Comparison of ENCODE assay signal across 17 mouse cellular contexts in the genomic region with DNA sequence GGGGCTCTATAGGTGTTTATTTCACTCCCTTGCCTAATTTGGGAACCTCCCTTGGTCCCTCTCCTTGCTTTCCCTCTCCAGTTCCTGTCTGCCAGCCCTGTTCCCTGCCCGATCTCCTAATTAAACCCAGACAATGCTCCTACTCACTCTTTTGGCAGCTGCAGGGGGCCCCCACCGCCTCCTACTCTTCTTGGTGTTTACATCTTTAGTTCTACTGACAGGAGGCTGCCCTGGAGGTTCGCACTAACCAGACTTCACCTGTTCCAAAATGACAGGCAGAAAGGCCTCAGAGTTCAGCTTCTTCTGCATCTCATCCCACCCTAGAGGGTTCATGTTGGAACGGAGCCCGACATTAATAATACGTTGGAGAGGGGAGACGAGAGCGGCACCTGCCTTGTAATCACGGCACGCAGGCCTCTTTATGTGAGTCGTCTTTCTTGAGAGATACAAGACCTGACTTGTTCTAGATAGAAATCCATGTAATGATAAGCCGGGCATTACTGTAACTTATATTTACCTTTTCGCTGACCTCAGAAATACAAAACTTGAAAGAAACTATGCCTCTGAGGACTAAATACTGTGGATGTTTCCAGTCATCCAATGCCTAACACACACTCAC. TPM values are rescaled to one million over a fixed set of nuclear protein-coding genes. Genes with fewer than 3 reads are reported as not detected.
DNase-seq lines count a peak whose midpoint lies in the region; ATAC-seq and TF ChIP-seq lines count a peak whose summit lies in the region.
"Had no signal": no experiment of that assay in that cellular context is flagged by ENCODE, and none has a peak within 500 bp of the region (broad histone marks: within the 10 kb centered on the region; RNA-seq: fewer than 3 reads in every experiment).

No protein-coding gene starts in this region.

- H3K4me1 ChIP-seq in cerebellum, adult 2 months (ENCODE audit: control insufficient read depth, insufficient read depth, low read length) = no peaks in the 10 kb centered on the region
- H3K4me1 ChIP-seq in midbrain, embryonic 14.5 days (ENCODE audit: control insufficient read depth, insufficient read depth, low read length) = 0 out of 2 replicates have a peak, but pooled peaks cover 18% of the 10 kb centered on the region
- peaks cover 13% of the 10 kb centered on the region; the same call in 1 of the 2 replicates for H3K4me1 ChIP-seq in midbrain, embryonic 16.5 days (ENCODE audit: control insufficient read depth, insufficient read depth, low read length)
- H3K4me1 ChIP-seq in embryonic facial prominence, embryonic 14.5 days (ENCODE audit: control insufficient read depth, insufficient read depth, low read length) = no peaks in the 10 kb centered on the region
- peaks cover 14% of the 10 kb centered on the region for H3K4me1 ChIP-seq in limb, embryonic 13.5 days
- no peaks in the 10 kb centered on the region for H3K4me1 ChIP-seq in heart, adult 2 months (ENCODE audit: control insufficient read depth, insufficient read depth, low read length)
- H3K4me1 ChIP-seq: lung, embryonic 15.5 days had no signal

- ATAC-seq in midbrain, embryonic 14.5 days (ENCODE audit: low FRiP score, low TSS enrichment) = no peak
- no peak for ATAC-seq in midbrain, embryonic 16.5 days
- peak; percentile 87 for ATAC-seq in embryonic facial prominence, embryonic 14.5 days (ENCODE audit: low read depth)
- ATAC-seq in limb, embryonic 13.5 days (ENCODE audit: low FRiP score, low read depth) = no peak

- no peak for TF ChIP-seq CTCF in cerebellum, adult 2 months (IDR thresholded peaks at IDR 0.05; ENCODE audit: borderline replicate concordance, insufficient read depth, low read depth, low read length)
- TF ChIP-seq CTCF in heart, adult 2 months (IDR thresholded peaks at IDR 0.05) = no peak

- H3K27me3 ChIP-seq in cerebellum, adult 2 months (ENCODE audit: control insufficient read depth, insufficient read depth, low read length) = no peaks in the 10 kb centered on the region
- no peaks in the 10 kb centered on the region for H3K27me3 ChIP-seq in midbrain, embryonic 14.5 days (ENCODE audit: control insufficient read depth, insufficient read depth, low read length)
- no peaks in the 10 kb centered on the region for H3K27me3 ChIP-seq in midbrain, embryonic 16.5 days (ENCODE audit: control insufficient read depth, insufficient read depth, low read depth, low read length)
- no peaks in the 10 kb centered on the region for H3K27me3 ChIP-seq in embryonic facial prominence, embryonic 14.5 days (replicated peaks; ENCODE audit: control insufficient read depth, insufficient read depth, low read length)
- no peaks in the 10 kb centered on the region for H3K27me3 ChIP-seq in limb, embryonic 13.5 days
- no peaks in the 10 kb centered on the region for H3K27me3 ChIP-seq in heart, adult 2 months (ENCODE audit: control insufficient read depth, insufficient read depth, low read length)
- H3K27me3 ChIP-seq: neural tube, embryonic 15.5 days had no signal

- no peak overlapping the region for H3K9ac ChIP-seq in midbrain, embryonic 14.5 days (replicated peaks; ENCODE audit: low read length)
- no peak overlapping the region for H3K9ac ChIP-seq in midbrain, embryonic 16.5 days (ENCODE audit: low read depth, low read length)
- H3K9ac ChIP-seq in embryonic facial prominence, embryonic 14.5 days (ENCODE audit: low read depth, low read length) = no peak overlapping the region
- H3K9ac ChIP-seq in limb, embryonic 13.5 days = no peak overlapping the region
- no peak overlapping the region for H3K9ac ChIP-seq in heart, adult 2 months (ENCODE audit: low read depth, low read length)
- H3K9ac ChIP-seq: lung, embryonic 15.5 days; neural tube, embryonic 15.5 days had no signal

- H3K36me3 ChIP-seq in midbrain, embryonic 14.5 days (ENCODE audit: control insufficient read depth, insufficient read depth, low read length) = no peaks in the 10 kb centered on the region
- no peaks in the 10 kb centered on the region for H3K36me3 ChIP-seq in midbrain, embryonic 16.5 days (ENCODE audit: control insufficient read depth, insufficient read depth, low read length)
- no peaks in the 10 kb centered on the region for H3K36me3 ChIP-seq in embryonic facial prominence, embryonic 14.5 days (ENCODE audit: control insufficient read depth, insufficient read depth, low read length)
- H3K36me3 ChIP-seq in limb, embryonic 13.5 days = no peaks in the 10 kb centered on the region
- no peaks in the 10 kb centered on the region for H3K36me3 ChIP-seq in heart, adult 2 months (ENCODE audit: control insufficient read depth, insufficient read depth, low read length)
- H3K36me3 ChIP-seq: lung, embryonic 15.5 days; neural tube, embryonic 15.5 days had no signal

- H3K4me3 ChIP-seq in cerebellum, adult 2 months (replicated peaks; ENCODE audit: insufficient read depth, low read depth, low read length) = no peak overlapping the region
- no peak overlapping the region for H3K4me3 ChIP-seq in midbrain, embryonic 14.5 days (replicated peaks; ENCODE audit: low read depth, low read length)
- H3K4me3 ChIP-seq in midbrain, embryonic 16.5 days (ENCODE audit: low read depth, low read length) = no peak overlapping the region
- H3K4me3 ChIP-seq in embryonic facial prominence, embryonic 14.5 days (ENCODE audit: low read depth, low read length) = no peak overlapping the region
- H3K4me3 ChIP-seq in limb, embryonic 13.5 days = no peak overlapping the region
- H3K4me3 ChIP-seq in heart, adult 2 months = no peak overlapping the region
- H3K4me3 ChIP-seq: left cerebral cortex, adult 2 months; lung, embryonic 15.5 days; neural tube, embryonic 15.5 days had no signal

- H3K79me2 ChIP-seq in heart, adult 2 months (replicated peaks; ENCODE audit: control insufficient read depth, insufficient read depth, low read length) = no peaks in the 10 kb centered on the region

- no peak for TF ChIP-seq EP300 in heart, adult 2 months (IDR thresholded peaks at IDR 0.05; ENCODE audit: insufficient read depth, low read depth, low read length)

- no peaks in the 10 kb centered on the region for H3K9me3 ChIP-seq in midbrain, embryonic 14.5 days (ENCODE audit: control insufficient read depth, low read length)
- H3K9me3 ChIP-seq in midbrain, embryonic 16.5 days (replicated peaks; ENCODE audit: control insufficient read depth, low read length, poor library complexity, severe bottlenecking) = no peaks in the 10 kb centered on the region
- no peaks in the 10 kb centered on the region for H3K9me3 ChIP-seq in embryonic facial prominence, embryonic 14.5 days (ENCODE audit: control insufficient read depth, low read length)
- H3K9me3 ChIP-seq in limb, embryonic 13.5 days = no peaks in the 10 kb centered on the region
- H3K9me3 ChIP-seq: lung, embryonic 15.5 days; neural tube, embryonic 15.5 days had no signal

- DNase-seq in cerebellum, postnatal 10 days = peak; percentile 12 to 15
- DNase-seq in cerebellum, adult 2 months = no peak
- DNase-seq in midbrain, embryonic 14.5 days = peak; percentile 42
- DNase-seq in embryonic facial prominence, embryonic 14.5 days (ENCODE audit: low spot score) = peak; percentile 85
- no peak for DNase-seq in heart, adult 2 months
- DNase-seq in frontal cortex, postnatal 10 days (ENCODE audit: low spot score in 2 of 2) = no peak
- DNase-seq: adrenal gland, postnatal 10 days; cerebellum, postnatal 25 days; heart, postnatal 36 days; kidney, adult 11 months; thymus, postnatal 25 days had no signal

- H3K27ac ChIP-seq in cerebellum, adult 2 months (ENCODE audit: insufficient read depth, low read length) = no peak overlapping the region
- H3K27ac ChIP-seq in midbrain, embryonic 14.5 days (replicated peaks; ENCODE audit: low read depth, low read length) = no peak overlapping the region
- H3K27ac ChIP-seq in midbrain, embryonic 16.5 days (ENCODE audit: low read length) = no peak overlapping the region
- no peak overlapping the region for H3K27ac ChIP-seq in embryonic facial prominence, embryonic 14.5 days (replicated peaks; ENCODE audit: low read depth, low read length)
- H3K27ac ChIP-seq in limb, embryonic 13.5 days = no peak overlapping the region
- no peak overlapping the region for H3K27ac ChIP-seq in heart, adult 2 months
- H3K27ac ChIP-seq: left cerebral cortex, adult 2 months; lung, embryonic 15.5 days; neural tube, embryonic 15.5 days had no signal

- WGBS in cerebellum, adult 2 months = 40% methylated on average over 13 of the region's 13 CpGs
- 39% methylated on average over 13 of the region's 13 CpGs for WGBS in midbrain, embryonic 14.5 days
- 39% methylated on average over 13 of the region's 13 CpGs for WGBS in midbrain, embryonic 16.5 days
- 29% methylated on average over 13 of the region's 13 CpGs for WGBS in embryonic facial prominence, embryonic 14.5 days
- 33% methylated on average over 13 of the region's 13 CpGs for whole genome bisulfite sequencing in limb, embryonic 13.5 days
- whole genome bisulfite sequencing in heart, adult 2 months = 67% methylated on average over 13 of the region's 13 CpGs

- TF ChIP-seq POLR2A in cerebellum, adult 2 months (IDR thresholded peaks at IDR 0.05; ENCODE audit: borderline replicate concordance, insufficient read depth, low read length) = no peak
- TF ChIP-seq POLR2A in heart, adult 2 months (IDR thresholded peaks at IDR 0.05; ENCODE audit: insufficient read depth, low read depth, low read length) = no peak

- intact Hi-C loops in heart, adult 2 months (cut with DNase I) = no loop called here

- no peak overlapping the region for H3K4me2 ChIP-seq in midbrain, embryonic 14.5 days (ENCODE audit: low read length)
- no peak overlapping the region for H3K4me2 ChIP-seq in midbrain, embryonic 16.5 days (ENCODE audit: low read length)
- no peak overlapping the region for H3K4me2 ChIP-seq in embryonic facial prominence, embryonic 14.5 days (ENCODE audit: low read depth, low read length)
- H3K4me2 ChIP-seq in limb, embryonic 13.5 days (replicated peaks) = peak overlapping the region; percentile 30
- H3K4me2 ChIP-seq: liver, embryonic 11.5 days; lung, embryonic 15.5 days; neural tube, embryonic 15.5 days had no signal

RNA-seq across cellular contexts. Expression of a gene that starts 55.5 kb away (rescaled TPM):
- polyA plus RNA-seq in cerebellum, adult 2 months (2012; rRNA removed) = 21.4 and 23.6 TPM in 2 replicates
- polyA plus RNA-seq in midbrain, embryonic 14.5 days (2014; fragmentation: Nextera tagmentation; extraction: Ambion mirVana) = 15.1 and 15.2 TPM in 2 replicates
- polyA plus RNA-seq in midbrain, embryonic 16.5 days (2015; fragmentation: Nextera tagmentation; extraction: Ambion mirVana) = 6.6 and 8.6 TPM in 2 replicates
- 14.1 and 15.6 TPM in 2 replicates for polyA plus RNA-seq in embryonic facial prominence, embryonic 14.5 days (2014; fragmentation: Nextera tagmentation; extraction: Ambion mirVana)
- polyA plus RNA-seq in limb, embryonic 13.5 days (2015; fragmentation: Nextera tagmentation; extraction: Ambion mirVana) = 10.2 and 10.7 TPM in 2 replicates
- total RNA-seq in heart, adult 2 months (2021) = 10 to 100 TPM; 32.2 to 36.6 TPM
- 15.9 and 27.6 TPM in 2 replicates for polyA plus RNA-seq in heart, adult 2 months (2012; rRNA removed)

Comparison
In these comparisons a context has a peak if more than half of its experiments do, and no peak if none do; other contexts are left out.
1. DNase-seq: peak in cerebellum, postnatal 10 days (2 of 2), midbrain, embryonic 14.5 days (single experiment) and embryonic facial prominence, embryonic 14.5 days (single experiment); none in cerebellum, adult 2 months (0 of 2), heart, adult 2 months (0 of 2) and frontal cortex, postnatal 10 days (0 of 2).